Mouse (Mus musculus): ENCODE measurements around the gene Gm45062. TPM values are rescaled to one million over a fixed set of nuclear protein-coding genes. Genes with fewer than 3 reads are reported as not detected.
"Not testable (repeated sequence)": the region's sequence is repeated elsewhere in the genome, so short reads cannot be mapped to it uniquely, and the experiment has no call there.

Gene Gm45062
- total RNA-seq, 1 experiment, result 1.5 TPM

GRCm38 (mm10) chr6:8319591-8319990 is 60.3 kb downstream of the Gm45062 start:
- H3K9me3 ChIP-seq (ENCODE audit: control insufficient read depth, insufficient read depth, low read depth, low read length), result no peaks in the 10 kb centered on the region
- H3K36me3 ChIP-seq (ENCODE audit: control insufficient read depth, insufficient read depth, low read length, poor library complexity, severe bottlenecking), result no peaks in the 10 kb centered on the region
- no peak overlapping the region for H3K9ac ChIP-seq (ENCODE audit: insufficient read depth, low read depth, low read length, poor library complexity, severe bottlenecking)
- TF ChIP-seq CHD2 (IDR thresholded peaks at IDR 0.05; ENCODE audit: low read depth, low read length), result no peak
- no peak for TF ChIP-seq MAFK (IDR thresholded peaks at IDR 0.05; ENCODE audit: insufficient read depth, low read depth, low read length)
- no peak for TF ChIP-seq ZNF384 (IDR thresholded peaks at IDR 0.05; ENCODE audit: low read depth, low read length)
- no peak for TF ChIP-seq HCFC1 (IDR thresholded peaks at IDR 0.05; ENCODE audit: borderline replicate concordance, insufficient read depth, low read length)
- no peak for TF ChIP-seq ZC3H11A (IDR thresholded peaks at IDR 0.05; ENCODE audit: borderline replicate concordance, low read depth, low read length)
- DNase-seq (ENCODE audit: low read depth, low spot score), result no peak
- in situ Hi-C loops (cut with MboI; ENCODE audit: low sequenced_read_pairs in 2 of 2, unreplicated experiment in 2 of 2), result no loop called here
- no peak overlapping the region for H3K27ac ChIP-seq (ENCODE audit: insufficient read depth, low read depth, low read length, poor library complexity, severe bottlenecking)
- no peaks in the 10 kb centered on the region for H3K4me1 ChIP-seq (ENCODE audit: control insufficient read depth in 2 of 2, insufficient read depth in 2 of 2, low read length in 2 of 2, poor library complexity in 1 of 2)
- H3K4me3 ChIP-seq (ENCODE audit: insufficient read depth in 1 of 2, low read depth in 1 of 2, low read length in 2 of 2, poor library complexity in 1 of 2, severe bottlenecking in 1 of 2), result no peak overlapping the region

- H3K9me3 ChIP-seq (ENCODE audit: control insufficient read depth, insufficient read depth, low read depth, low read length); in situ Hi-C loops (cut with MboI; ENCODE audit: low sequenced_read_pairs in 2 of 2, unreplicated experiment in 2 of 2); H3K4me1 ChIP-seq (ENCODE audit: control insufficient read depth in 2 of 2, insufficient read depth in 2 of 2, low read length in 2 of 2, poor library complexity in 1 of 2); H3K36me3 ChIP-seq (ENCODE audit: control insufficient read depth, insufficient read depth, low read length, poor library complexity, severe bottlenecking); H3K4me3 ChIP-seq (ENCODE audit: insufficient read depth in 1 of 2, low read depth in 1 of 2, low read length in 2 of 2, poor library complexity in 1 of 2, severe bottlenecking in 1 of 2); H3K9ac ChIP-seq (ENCODE audit: insufficient read depth, low read depth, low read length, poor library complexity, severe bottlenecking); H3K27ac ChIP-seq (ENCODE audit: insufficient read depth, low read depth, low read length, poor library complexity, severe bottlenecking); DNase-seq (ENCODE audit: low read depth, low spot score): not testable (repeated sequence)
Measured at GRCm38 (mm10) chr6:8331496-8331895, 72.2 kb downstream of the Gm45062 start.

- H3K9me3 ChIP-seq (ENCODE audit: control insufficient read depth, insufficient read depth, low read depth, low read length), result no peaks in the 10 kb centered on the region
- no peak overlapping the region for H3K4me3 ChIP-seq (ENCODE audit: insufficient read depth in 1 of 2, low read depth in 1 of 2, low read length in 2 of 2, poor library complexity in 1 of 2, severe bottlenecking in 1 of 2)
- TF ChIP-seq ZC3H11A (IDR thresholded peaks at IDR 0.05; ENCODE audit: borderline replicate concordance, low read depth, low read length), result no peak
- no peak for TF ChIP-seq HCFC1 (IDR thresholded peaks at IDR 0.05; ENCODE audit: borderline replicate concordance, insufficient read depth, low read length)
- TF ChIP-seq MAFK (IDR thresholded peaks at IDR 0.05; ENCODE audit: insufficient read depth, low read depth, low read length), result no peak
- TF ChIP-seq ZNF384 (IDR thresholded peaks at IDR 0.05; ENCODE audit: low read depth, low read length), result no peak
- no peak for TF ChIP-seq CHD2 (IDR thresholded peaks at IDR 0.05; ENCODE audit: low read depth, low read length)
- no peaks in the 10 kb centered on the region for H3K36me3 ChIP-seq (ENCODE audit: control insufficient read depth, insufficient read depth, low read length, poor library complexity, severe bottlenecking)
- in situ Hi-C loops (cut with MboI; ENCODE audit: low sequenced_read_pairs in 2 of 2, unreplicated experiment in 2 of 2), result no loop called here
- H3K4me1 ChIP-seq (ENCODE audit: control insufficient read depth in 2 of 2, insufficient read depth in 2 of 2, low read length in 2 of 2, poor library complexity in 1 of 2), result no peaks in the 10 kb centered on the region
- H3K9ac ChIP-seq (ENCODE audit: insufficient read depth, low read depth, low read length, poor library complexity, severe bottlenecking), result no peak overlapping the region
- no peak overlapping the region for H3K27ac ChIP-seq (ENCODE audit: insufficient read depth, low read depth, low read length, poor library complexity, severe bottlenecking)
- DNase-seq (ENCODE audit: low read depth, low spot score), result no peak
Measured at GRCm38 (mm10) chr6:8333380-8333779, 74.1 kb downstream of the Gm45062 start.

GRCm38 (mm10) chr6:8336487-8337390 is 77.5 kb downstream of the Gm45062 start:
- TF ChIP-seq ZC3H11A (IDR thresholded peaks at IDR 0.05; ENCODE audit: borderline replicate concordance, low read depth, low read length) (no peak), ZNF384 (IDR thresholded peaks at IDR 0.05; ENCODE audit: low read depth, low read length) (no peak), CHD2 (IDR thresholded peaks at IDR 0.05; ENCODE audit: low read depth, low read length) (no peak), HCFC1 (IDR thresholded peaks at IDR 0.05; ENCODE audit: borderline replicate concordance, insufficient read depth, low read length) (no peak), MAFK (IDR thresholded peaks at IDR 0.05; ENCODE audit: insufficient read depth, low read depth, low read length) (no peak)
- Histone ChIP-seq H3K9ac (ENCODE audit: insufficient read depth, low read depth, low read length, poor library complexity, severe bottlenecking) (no peak overlapping the region), H3K36me3 (ENCODE audit: control insufficient read depth, insufficient read depth, low read length, poor library complexity, severe bottlenecking) (no peaks in the 10 kb centered on the region), H3K9me3 (ENCODE audit: control insufficient read depth, insufficient read depth, low read depth, low read length) (no peaks in the 10 kb centered on the region), H3K27ac (ENCODE audit: insufficient read depth, low read depth, low read length, poor library complexity, severe bottlenecking) (no peak overlapping the region), H3K4me1 (ENCODE audit: control insufficient read depth in 2 of 2, insufficient read depth in 2 of 2, low read length in 2 of 2, poor library complexity in 1 of 2) (no peaks in the 10 kb centered on the region), H3K4me3 (ENCODE audit: insufficient read depth in 1 of 2, low read depth in 1 of 2, low read length in 2 of 2, poor library complexity in 1 of 2, severe bottlenecking in 1 of 2) (no peak overlapping the region)
- no peak for DNase-seq (ENCODE audit: low read depth, low spot score)
- in situ Hi-C loops (cut with MboI; ENCODE audit: low sequenced_read_pairs in 2 of 2, unreplicated experiment in 2 of 2), result no loop called here
